Mouse (Mus musculus): ENCODE results near the gene Stx8. TPM values are rescaled to one million over a fixed set of nuclear protein-coding genes. Genes with fewer than 3 reads are reported as not detected.

Gene Stx8
- polyA plus RNA-seq, 1 experiment from 2014 or later: 23.4 TPM

DNA sequence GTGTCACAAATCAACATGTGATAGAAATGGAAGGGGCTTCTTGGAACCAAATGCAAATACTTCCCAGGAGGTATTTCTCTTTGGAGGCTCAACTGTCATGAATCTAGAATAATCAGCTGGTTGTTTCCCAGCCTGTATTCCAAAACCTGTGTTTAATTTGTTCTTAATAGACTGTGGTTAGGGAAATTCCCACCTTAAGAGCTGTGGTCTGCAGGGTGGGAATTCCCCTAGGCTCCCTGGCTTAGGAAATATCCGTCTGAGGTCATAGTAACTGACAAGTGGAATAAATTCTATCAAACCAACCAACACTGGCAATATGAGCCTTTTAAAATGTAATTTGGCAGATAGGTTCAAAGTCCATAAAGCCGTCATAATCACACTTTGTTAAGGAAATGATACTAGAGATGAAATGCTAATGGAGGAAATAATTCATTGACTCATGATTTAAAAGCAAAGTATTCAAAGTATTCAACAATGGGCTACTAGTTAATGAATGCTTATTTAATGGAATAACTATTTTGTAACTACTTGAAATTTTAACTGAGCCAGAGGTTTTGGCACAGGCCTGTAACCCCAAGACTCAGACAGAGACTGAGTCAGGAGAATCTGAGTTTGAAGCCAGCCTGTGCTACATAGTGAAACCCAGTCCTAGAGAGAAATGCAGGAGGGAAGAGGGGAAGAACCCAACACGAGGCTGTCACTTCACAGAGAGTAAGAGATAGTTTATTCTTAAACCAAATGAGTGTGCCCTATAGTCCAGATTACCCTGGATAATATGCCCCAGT lies 126.2 kb downstream of the Stx8 start:
- Histone ChIP-seq H3K4me1 (replicated peaks) (no peaks in the 10 kb centered on the region), H3K36me3 (no peaks in the 10 kb centered on the region), H3K27ac (no peak overlapping the region), H3K27me3 (no peaks in the 10 kb centered on the region), H3K9ac (no peak overlapping the region), H3K4me2 (no peak overlapping the region), H3K9me3 (replicated peaks) (no peaks in the 10 kb centered on the region), H3K4me3 (replicated peaks) (no peak overlapping the region)
- ATAC-seq (ENCODE audit: low read depth): no peak
- no peak for DNase-seq
- WGBS (ENCODE audit: insufficient replicate concordance): 54% methylated on average over 3 of the region's 3 CpGs

DNA sequence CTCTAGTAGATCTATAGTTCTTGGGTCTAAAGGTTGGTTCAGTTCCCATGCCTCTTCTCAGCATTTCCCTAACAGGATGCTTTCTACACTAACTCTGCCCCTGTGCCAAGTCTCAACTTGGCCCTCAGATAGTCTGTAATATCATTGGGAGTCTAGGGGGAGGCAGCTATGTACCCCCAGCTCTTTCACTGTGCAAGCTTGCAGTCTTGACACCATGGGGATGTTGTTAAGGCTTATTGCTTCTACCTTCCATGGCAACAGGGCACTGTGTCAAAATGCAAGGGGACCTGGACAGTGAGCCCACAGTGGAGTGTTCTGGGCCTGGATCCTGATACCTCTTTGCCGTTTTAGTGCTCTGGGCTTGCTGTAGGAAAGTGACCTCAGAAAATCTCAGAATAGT lies 135.6 kb downstream of the Stx8 start:
- Histone ChIP-seq H3K27ac (no peak overlapping the region), H3K27me3 (no peaks in the 10 kb centered on the region), H3K9me3 (replicated peaks) (no peaks in the 10 kb centered on the region), H3K4me1 (replicated peaks) (no peaks in the 10 kb centered on the region), H3K4me3 (replicated peaks) (no peak overlapping the region), H3K4me2 (no peak overlapping the region), H3K36me3 (no peaks in the 10 kb centered on the region), H3K9ac (no peak overlapping the region)
- 82% methylated on average over 1 of the region's 1 CpGs for WGBS (ENCODE audit: insufficient replicate concordance)
- ATAC-seq (ENCODE audit: low read depth) (no peak), DNase-seq (no peak)

DNA sequence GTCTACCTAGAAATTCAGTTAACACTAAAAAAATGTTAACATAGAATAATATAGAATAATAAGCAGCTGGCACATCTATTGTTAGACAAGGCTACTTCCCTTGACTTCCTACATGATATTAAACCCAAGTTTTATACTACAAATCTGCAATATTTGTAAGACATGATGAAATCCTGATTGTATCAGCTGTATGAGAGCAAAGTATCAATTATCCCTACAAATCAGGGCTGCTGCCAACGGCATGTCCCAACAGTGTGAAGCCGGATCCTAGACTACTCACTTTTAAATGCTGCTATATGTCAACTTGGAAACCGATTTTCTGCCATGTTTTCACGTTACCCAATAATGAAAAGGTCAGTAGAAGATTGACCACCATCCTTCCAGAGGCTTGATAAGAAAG lies 137.5 kb downstream of the Stx8 start:
- Histone ChIP-seq H3K27ac (no peak overlapping the region), H3K4me1 (replicated peaks) (no peaks in the 10 kb centered on the region), H3K36me3 (no peaks in the 10 kb centered on the region), H3K9me3 (replicated peaks) (no peaks in the 10 kb centered on the region), H3K9ac (no peak overlapping the region), H3K4me2 (no peak overlapping the region), H3K4me3 (replicated peaks) (no peak overlapping the region), H3K27me3 (no peaks in the 10 kb centered on the region)
- ATAC-seq (ENCODE audit: low read depth) (no peak), DNase-seq (no peak)
- 72% methylated on average over 4 of the region's 4 CpGs for WGBS (ENCODE audit: insufficient replicate concordance)

DNA sequence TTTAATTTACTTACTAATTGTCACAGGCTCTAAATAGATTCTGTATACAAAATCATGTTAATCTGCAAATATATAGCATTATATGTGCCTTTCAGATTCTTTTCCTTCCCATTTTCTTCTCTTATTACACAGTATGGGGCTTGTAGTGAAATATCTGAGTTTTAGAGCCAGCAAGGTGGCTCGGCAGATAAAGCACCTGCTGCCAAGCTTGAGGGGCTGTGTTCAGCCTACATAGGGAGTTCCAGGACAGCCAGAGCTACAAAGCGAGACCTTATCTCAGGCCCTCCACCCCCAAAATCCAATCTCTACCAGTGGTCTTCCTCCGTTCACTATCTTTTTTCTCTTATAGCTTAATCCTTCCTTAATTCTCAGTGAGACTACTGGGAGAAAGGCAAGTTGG lies 140.1 kb downstream of the Stx8 start:
- Histone ChIP-seq H3K9me3 (replicated peaks) (no peaks in the 10 kb centered on the region), H3K4me3 (replicated peaks) (no peak overlapping the region), H3K9ac (no peak overlapping the region), H3K36me3 (no peaks in the 10 kb centered on the region), H3K27me3 (no peaks in the 10 kb centered on the region), H3K27ac (no peak overlapping the region), H3K4me1 (replicated peaks) (no peaks in the 10 kb centered on the region), H3K4me2 (no peak overlapping the region)
- no peak for DNase-seq
- 34% methylated on average over 3 of the region's 3 CpGs for WGBS (ENCODE audit: insufficient replicate concordance)
- ATAC-seq (ENCODE audit: low read depth): no peak

DNA sequence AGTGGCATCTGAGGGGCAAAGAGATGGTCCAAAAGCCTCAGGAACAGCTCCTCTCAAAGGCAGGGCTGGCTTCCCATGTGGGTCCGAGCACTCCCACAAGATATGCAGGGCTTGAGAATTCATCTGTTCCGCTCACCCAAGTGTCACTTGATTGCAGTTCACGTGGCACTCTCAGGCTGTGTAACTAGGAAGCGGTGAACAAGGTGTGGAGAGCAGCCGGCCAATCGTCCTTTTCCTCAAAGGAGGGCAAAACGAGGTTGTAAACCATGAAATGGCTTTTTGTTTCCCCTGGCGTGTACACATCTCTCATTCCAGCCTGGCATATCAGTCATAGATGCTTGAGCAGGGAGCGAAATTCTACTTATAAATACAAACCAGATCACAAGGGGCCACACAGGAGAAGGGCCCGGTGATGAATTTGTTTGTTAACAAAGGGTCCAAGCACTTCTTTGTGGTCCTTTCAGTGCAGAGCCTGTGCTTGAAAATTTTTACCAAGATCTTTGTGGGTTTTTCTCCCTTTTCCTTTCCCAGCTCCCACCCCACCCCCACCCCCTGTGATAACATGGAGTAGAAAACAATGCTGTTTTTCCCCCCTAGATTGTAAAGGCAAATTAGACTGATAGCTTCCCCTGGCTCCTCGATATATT lies 147.6 kb downstream of the Stx8 start:
- H3K4me1 ChIP-seq (replicated peaks): no peaks in the 10 kb centered on the region
- no peaks in the 10 kb centered on the region for H3K36me3 ChIP-seq
- no peak overlapping the region for H3K4me2 ChIP-seq
- H3K9me3 ChIP-seq (replicated peaks): no peaks in the 10 kb centered on the region
- no peak for DNase-seq
- WGBS (ENCODE audit: insufficient replicate concordance): 60% methylated on average over 11 of the region's 11 CpGs
- H3K27ac ChIP-seq: no peak overlapping the region
- no peaks in the 10 kb centered on the region for H3K27me3 ChIP-seq
- H3K4me3 ChIP-seq (replicated peaks): no peak overlapping the region
- ATAC-seq (ENCODE audit: low read depth): no peak
- H3K9ac ChIP-seq: no peak overlapping the region

DNA sequence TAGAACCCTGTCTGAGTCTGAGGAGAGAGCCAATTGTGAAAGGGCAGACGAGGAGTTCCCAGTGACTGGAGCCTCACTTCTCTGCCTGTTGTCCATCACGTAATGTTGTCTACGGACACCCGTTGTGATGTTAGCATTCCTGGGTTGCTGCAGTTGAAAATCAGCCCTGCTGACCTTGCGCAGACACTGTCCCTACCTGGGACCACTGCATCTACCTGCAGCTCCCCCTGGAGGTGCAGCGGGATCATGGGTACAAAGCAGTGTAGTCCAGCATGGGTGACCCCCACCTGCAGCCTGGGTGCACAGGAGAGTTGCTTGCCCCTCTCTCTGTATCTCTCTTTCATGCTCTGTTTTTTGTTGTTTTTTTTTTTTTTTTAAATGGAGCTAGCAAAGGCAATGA lies 148.2 kb downstream of the Stx8 start:
- Histone ChIP-seq H3K27ac (no peak overlapping the region), H3K4me2 (no peak overlapping the region), H3K36me3 (no peaks in the 10 kb centered on the region), H3K27me3 (no peaks in the 10 kb centered on the region), H3K4me1 (replicated peaks) (no peaks in the 10 kb centered on the region), H3K9me3 (replicated peaks) (no peaks in the 10 kb centered on the region), H3K4me3 (replicated peaks) (no peak overlapping the region), H3K9ac (no peak overlapping the region)
- DNase-seq (no peak), ATAC-seq (ENCODE audit: low read depth) (no peak)
- 49% methylated on average over 6 of the region's 6 CpGs for WGBS (ENCODE audit: insufficient replicate concordance)

DNA sequence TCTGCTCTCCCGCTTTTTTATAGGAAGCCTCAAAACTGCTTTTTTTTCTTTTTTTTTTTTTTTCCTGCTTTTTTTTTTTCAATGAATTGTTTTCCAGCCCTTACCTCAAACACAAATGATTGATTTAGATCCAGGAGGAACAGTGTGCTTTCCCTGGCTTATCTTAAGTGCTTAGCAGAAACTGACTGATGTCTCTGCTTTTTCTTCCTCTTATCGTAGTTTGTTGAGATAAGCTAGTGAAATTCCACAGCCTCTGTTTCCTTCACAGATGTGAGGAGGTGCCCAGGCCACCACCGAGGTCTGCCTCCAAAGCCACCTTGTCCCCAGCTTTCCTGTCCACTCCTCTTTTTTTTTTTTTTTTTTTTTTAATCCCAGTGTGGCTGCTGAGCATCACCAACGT lies 150.2 kb downstream of the Stx8 start:
- DNase-seq: no peak
- WGBS (ENCODE audit: insufficient replicate concordance): 38% methylated on average over 4 of the region's 4 CpGs

DNA sequence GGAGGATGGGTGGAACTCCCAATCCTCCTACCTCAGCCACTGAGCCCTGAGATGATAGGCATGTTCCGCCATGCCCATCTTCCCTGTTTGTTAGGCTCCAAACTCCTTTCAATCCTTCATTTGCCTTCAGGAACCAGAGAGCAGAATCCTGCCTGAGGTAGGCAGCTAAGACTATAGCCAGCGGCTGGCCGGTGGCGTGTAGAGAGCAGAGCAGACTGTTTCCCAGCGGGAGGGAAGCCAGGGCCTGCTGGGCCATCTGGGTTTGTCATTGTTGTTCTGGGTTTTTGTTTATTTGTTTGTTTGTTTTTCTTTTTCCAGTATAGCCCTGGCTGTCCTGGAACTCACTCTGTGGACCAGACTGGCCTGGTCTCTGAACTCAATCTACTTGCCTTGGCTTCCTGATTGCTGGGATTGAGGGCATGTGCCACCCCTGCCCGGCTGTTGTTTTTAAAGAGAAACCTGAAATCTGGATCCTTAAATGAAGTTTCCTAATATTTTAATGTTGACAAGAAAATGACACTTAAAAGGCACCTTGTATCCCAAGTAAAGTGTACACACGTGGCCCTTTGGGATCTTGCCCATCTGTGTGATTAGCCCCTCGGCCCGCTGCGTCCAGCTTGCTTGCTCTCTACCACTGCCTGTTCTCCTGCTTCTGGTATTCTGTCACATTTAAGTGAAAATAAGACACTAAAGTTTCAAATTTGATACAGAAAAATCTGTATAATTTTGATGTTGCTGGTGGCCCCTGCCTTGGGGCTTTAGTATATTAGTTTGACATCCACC lies 152.1 kb downstream of the Stx8 start:
- H3K27ac ChIP-seq: no peak overlapping the region
- no peaks in the 10 kb centered on the region for H3K27me3 ChIP-seq
- H3K4me1 ChIP-seq (replicated peaks): no peaks in the 10 kb centered on the region
- no peaks in the 10 kb centered on the region for H3K36me3 ChIP-seq
- 83% methylated on average over 10 of the region's 10 CpGs for WGBS (ENCODE audit: insufficient replicate concordance)
- ATAC-seq (ENCODE audit: low read depth): no peak
- no peak overlapping the region for H3K9ac ChIP-seq
- no peak for DNase-seq
- no peak overlapping the region for H3K4me2 ChIP-seq
- no peaks in the 10 kb centered on the region for H3K9me3 ChIP-seq (replicated peaks)
- no peak overlapping the region for H3K4me3 ChIP-seq (replicated peaks)

More for the DNA sequence above, 150.2 kb downstream of the Stx8 start:
- no peak overlapping the region for H3K4me2 ChIP-seq
- no peak overlapping the region for H3K9ac ChIP-seq
- ATAC-seq (ENCODE audit: low read depth): no peak
- H3K27ac ChIP-seq: no peak overlapping the region
- no peaks in the 10 kb centered on the region for H3K9me3 ChIP-seq (replicated peaks)
- no peaks in the 10 kb centered on the region for H3K4me1 ChIP-seq (replicated peaks)
- no peaks in the 10 kb centered on the region for H3K27me3 ChIP-seq
- H3K36me3 ChIP-seq: no peaks in the 10 kb centered on the region
- no peak overlapping the region for H3K4me3 ChIP-seq (replicated peaks)

DNA sequence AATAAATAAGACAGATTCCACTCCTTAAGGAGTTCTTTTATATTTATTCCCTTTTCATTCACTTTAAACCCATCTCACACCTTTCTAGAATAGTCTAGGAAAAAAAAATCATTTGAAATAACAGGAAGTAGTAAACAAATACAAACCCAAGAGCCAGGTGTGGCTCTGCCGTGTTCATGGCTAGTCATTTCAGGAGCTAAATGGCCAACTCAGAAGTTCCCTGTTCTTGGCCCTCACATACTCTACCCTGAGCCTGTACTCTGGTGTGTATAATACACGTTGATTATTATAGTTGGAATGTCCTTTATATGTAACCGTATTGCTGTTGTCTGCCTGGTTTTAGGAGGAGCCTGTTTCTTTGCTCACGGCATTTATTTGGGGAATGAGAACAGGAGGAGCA lies 152.7 kb downstream of the Stx8 start:
- 77% methylated on average over 4 of the region's 4 CpGs for WGBS (ENCODE audit: insufficient replicate concordance)
- Histone ChIP-seq H3K27me3 (no peaks in the 10 kb centered on the region), H3K36me3 (no peaks in the 10 kb centered on the region), H3K4me3 (replicated peaks) (no peak overlapping the region), H3K4me1 (replicated peaks) (no peaks in the 10 kb centered on the region), H3K9ac (no peak overlapping the region), H3K9me3 (replicated peaks) (no peaks in the 10 kb centered on the region), H3K27ac (no peak overlapping the region), H3K4me2 (no peak overlapping the region)
- ATAC-seq (ENCODE audit: low read depth) (no peak), DNase-seq (no peak)

DNA sequence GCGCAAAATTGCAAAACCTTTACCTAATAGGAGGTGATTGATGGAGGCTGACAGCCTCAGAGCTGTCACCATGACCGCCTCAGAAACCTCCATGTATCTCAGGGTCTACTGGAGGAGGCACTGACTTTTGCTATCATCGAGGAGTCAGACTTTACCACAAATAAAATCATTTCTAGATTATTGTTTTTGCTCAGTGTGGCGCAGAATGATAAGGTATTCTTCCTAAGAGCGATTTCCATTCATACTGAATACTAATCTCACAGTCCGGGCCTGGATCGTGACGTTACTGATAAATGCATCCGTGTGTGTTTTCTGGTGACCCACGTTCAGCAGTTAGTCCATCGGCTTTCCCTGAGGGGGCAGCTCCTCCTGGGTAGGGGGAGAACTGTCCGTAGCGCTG lies 153.1 kb downstream of the Stx8 start:
- no peaks in the 10 kb centered on the region for H3K4me1 ChIP-seq (replicated peaks)
- H3K27ac ChIP-seq: no peak overlapping the region
- no peak overlapping the region for H3K4me2 ChIP-seq
- DNase-seq (no peak), ATAC-seq (ENCODE audit: low read depth) (no peak)
- no peaks in the 10 kb centered on the region for H3K9me3 ChIP-seq (replicated peaks)
- no peaks in the 10 kb centered on the region for H3K27me3 ChIP-seq
- no peaks in the 10 kb centered on the region for H3K36me3 ChIP-seq
- 63% methylated on average over 13 of the region's 13 CpGs for whole genome bisulfite sequencing (ENCODE audit: insufficient replicate concordance)
- H3K4me3 ChIP-seq (replicated peaks): no peak overlapping the region
- H3K9ac ChIP-seq: no peak overlapping the region

DNA sequence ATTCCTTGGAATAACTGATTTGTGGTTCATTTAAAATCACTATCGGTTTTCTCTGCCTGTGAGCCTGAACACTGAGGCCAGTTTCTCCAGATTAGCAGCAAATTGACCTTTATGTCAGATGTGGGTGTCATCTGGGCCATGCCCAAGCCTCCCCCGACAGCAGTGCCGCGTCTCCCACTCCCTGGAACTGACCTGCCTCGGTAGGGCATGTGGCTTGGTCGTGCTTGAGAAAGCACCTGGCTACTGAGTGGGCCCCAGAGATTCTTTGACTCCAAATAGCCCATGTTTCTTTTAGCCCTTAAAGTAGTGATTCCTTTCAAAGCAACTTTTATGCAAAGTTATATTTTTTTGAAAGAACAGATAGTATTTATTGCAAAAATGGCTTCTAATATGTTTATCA lies 155.3 kb downstream of the Stx8 start:
- WGBS (ENCODE audit: insufficient replicate concordance): 70% methylated on average over 6 of the region's 6 CpGs
- Histone ChIP-seq H3K9ac (no peak overlapping the region), H3K9me3 (replicated peaks) (no peaks in the 10 kb centered on the region), H3K27me3 (no peaks in the 10 kb centered on the region), H3K36me3 (no peaks in the 10 kb centered on the region), H3K4me2 (no peak overlapping the region), H3K4me3 (replicated peaks) (no peak overlapping the region), H3K27ac (no peak overlapping the region), H3K4me1 (replicated peaks) (no peaks in the 10 kb centered on the region)
- DNase-seq (no peak), ATAC-seq (ENCODE audit: low read depth) (no peak)

Measured in liver, embryonic 13.5 days (tissue).